Mouse (Mus musculus) MEL (cell line): Measurements from ENCODE around the gene Prpf18.

Experiments
- BHLHE40 ChIP-seq: IDR thresholded peaks from 2 replicates; pipeline ENCODE4 v1.6.1; 2012; ENCODE audit warnings: low read depth, mild to moderate bottlenecking, inconsistent platforms, low read length, improper control_type of control experiment, borderline replicate concordance
- CHD1 ChIP-seq: IDR thresholded peaks from 2 replicates; pipeline ENCODE4 v1.6.1; 2012; ENCODE audit warnings: low read depth, mild to moderate bottlenecking, inconsistent platforms, low read length, improper control_type of control experiment
- CTCF ChIP-seq, 3 experiments: IDR thresholded peaks in 2 of 3; conservative IDR thresholded peaks in 1 of 3; 2 replicates each; pipeline ENCODE4 v1.5.1; 2011 to 2012; ENCODE audit warnings: low read length in 3 of 3, low read depth in 2 of 3, mild to moderate bottlenecking in 2 of 3, improper control_type of control experiment in 1 of 3, inconsistent platforms in 1 of 3, mixed read lengths in 1 of 3, moderate library complexity in 1 of 3; ENCODE audit not compliant: control insufficient read depth in 1 of 3, insufficient read depth in 1 of 3, poor library complexity in 1 of 3, severe bottlenecking in 1 of 3
- EP300 ChIP-seq, 2 experiments: IDR thresholded peaks; 2 replicates each; pipeline ENCODE4 v1.6.1; 2011; ENCODE audit warnings: improper control_type of control experiment in 2 of 2, low read length in 2 of 2, low read depth in 1 of 2, mild to moderate bottlenecking in 1 of 2
- ETS1 ChIP-seq: IDR thresholded peaks from 2 replicates; pipeline ENCODE4 v1.6.1; 2012; ENCODE audit warnings: low read depth, mild to moderate bottlenecking, inconsistent platforms, low read length, improper control_type of control experiment, moderate library complexity
- GABPA ChIP-seq: IDR thresholded peaks from 2 replicates; pipeline ENCODE4 v1.6.1; 2012; ENCODE audit warnings: low read depth, mild to moderate bottlenecking, inconsistent platforms, low read length, improper control_type of control experiment, moderate library complexity
- HCFC1 ChIP-seq: IDR thresholded peaks from 2 replicates; pipeline ENCODE4 v1.6.1; 2012; ENCODE audit warnings: low read depth, mild to moderate bottlenecking, inconsistent platforms, low read length, improper control_type of control experiment, moderate library complexity
- MYC ChIP-seq: IDR thresholded peaks from 2 replicates; pipeline ENCODE4 v1.6.1; 2011; ENCODE audit warnings: low read depth, mild to moderate bottlenecking, low read length, improper control_type of control experiment, moderate library complexity
- POLR2A ChIP-seq, 2 experiments: IDR thresholded peaks; 2 replicates each; pipeline ENCODE4 v1.6.1; 2011 to 2012; ENCODE audit warnings: low read length in 2 of 2, mild to moderate bottlenecking in 2 of 2, control low read depth in 1 of 2, improper control_type of control experiment in 1 of 2, low read depth in 1 of 2, moderate library complexity in 1 of 2; ENCODE audit not compliant: control insufficient read depth in 1 of 2, insufficient read depth in 1 of 2, poor library complexity in 1 of 2
- POLR2AphosphoS2 ChIP-seq: IDR thresholded peaks from 2 replicates; pipeline ENCODE4 v1.6.1; 2011; ENCODE audit warnings: low read length, improper control_type of control experiment
- TCF12 ChIP-seq: IDR thresholded peaks from 2 replicates; pipeline ENCODE4 v1.6.1; 2014; ENCODE audit warnings: low read depth, mild to moderate bottlenecking, inconsistent platforms, low read length, improper control_type of control experiment, moderate library complexity
- UBTF ChIP-seq: IDR thresholded peaks from 2 replicates; pipeline ENCODE4 v1.6.1; 2012; ENCODE audit warnings: low read depth, mild to moderate bottlenecking, inconsistent platforms, low read length, improper control_type of control experiment, moderate library complexity, borderline replicate concordance; ENCODE audit not compliant: insufficient read depth
- ZMIZ1 ChIP-seq: IDR thresholded peaks from 2 replicates; pipeline ENCODE4 v1.6.1; 2012; ENCODE audit warnings: low read depth, mild to moderate bottlenecking, inconsistent platforms, low read length, improper control_type of control experiment, moderate library complexity
- ZNF384 ChIP-seq: IDR thresholded peaks from 2 replicates; pipeline ENCODE4 v1.6.1; 2012; ENCODE audit warnings: low read depth, mild to moderate bottlenecking, inconsistent platforms, low read length, improper control_type of control experiment

- no peak for TF ChIP-seq ZNF384
- TF ChIP-seq POLR2A (IDR thresholded peaks at IDR 0.05; ENCODE audit: control insufficient read depth in 1 of 2, insufficient read depth in 1 of 2, low read depth in 1 of 2, low read length in 2 of 2, poor library complexity in 1 of 2) = no peak
- TF ChIP-seq MYC = no peak
- TF ChIP-seq HCFC1 = no peak
- no peak for TF ChIP-seq ETS1
- TF ChIP-seq GABPA = no peak
- no peak for TF ChIP-seq CTCF (IDR thresholded peaks at IDR 0.05 in 2 of 3, conservative IDR thresholded peaks at IDR 0.05 in 1 of 3; ENCODE audit: control insufficient read depth in 1 of 3, insufficient read depth in 1 of 3, low read depth in 2 of 3, low read length in 3 of 3, poor library complexity in 1 of 3, severe bottlenecking in 1 of 3)
- no peak for TF ChIP-seq CHD1
- TF ChIP-seq TCF12 = no peak
- no peak for TF ChIP-seq POLR2AphosphoS2
- TF ChIP-seq BHLHE40 = no peak
- TF ChIP-seq ZMIZ1 = no peak
- no peak for TF ChIP-seq EP300 (IDR thresholded peaks at IDR 0.05; ENCODE audit: low read depth in 1 of 2, low read length in 2 of 2)
- no peak for TF ChIP-seq UBTF
Observed at GRCm38 (mm10) chr2:4573386-4573785, 78.5 kb downstream of the Prpf18 start.
